Mouse (Mus musculus) hindbrain, embryonic 15.5 days (tissue): ENCODE measurements around the gene Mlec. TPM values are rescaled to one million over a fixed set of nuclear protein-coding genes. Genes with fewer than 3 reads are reported as not detected.
"Not testable (repeated sequence)": the region's sequence is repeated elsewhere in the genome, so short reads cannot be mapped to it uniquely, and the experiment has no call there.

Experiments
- ATAC-seq: fragments of 200-750 bp; cut with Nextera tagmentation; 2 replicates; pipeline ENCODE4 v1.8.0; 2017; ENCODE audit warnings: low read depth, moderate number of reproducible peaks, moderate TSS enrichment; ENCODE audit not compliant: low FRiP score
- H3K27ac ChIP-seq: fragments of 300-500 bp; sonication (generic); replicated peaks from 2 replicates; pipeline ENCODE4 v1.5.1; 2015; ENCODE audit warnings: mild to moderate bottlenecking, inconsistent platforms
- H3K27me3 ChIP-seq: fragments of 300-500 bp; sonication (generic); 2 replicates; pipeline ENCODE4 v1.6.1; 2015; ENCODE audit warnings: control low read depth, inconsistent platforms
- H3K36me3 ChIP-seq: fragments of 300-500 bp; sonication (generic); 2 replicates; pipeline ENCODE4 v1.6.1; 2015; ENCODE audit warnings: control low read depth, inconsistent platforms
- H3K4me1 ChIP-seq: fragments of 300-500 bp; sonication (generic); replicated peaks from 2 replicates; pipeline ENCODE4 v1.6.1; 2015; ENCODE audit warnings: control low read depth, inconsistent platforms
- H3K4me2 ChIP-seq: fragments of 300-500 bp; sonication (generic); 2 replicates; pipeline ENCODE4 v1.6.1; 2015; ENCODE audit warnings: moderate library complexity, mild to moderate bottlenecking, inconsistent platforms
- H3K4me3 ChIP-seq: fragments of 300-500 bp; sonication (generic); 2 replicates; pipeline ENCODE4 v1.5.1; 2015; ENCODE audit warnings: mild to moderate bottlenecking, inconsistent platforms
- H3K9ac ChIP-seq: fragments of 300-500 bp; sonication (generic); 2 replicates; pipeline ENCODE4 v1.6.1; 2015; ENCODE audit warnings: inconsistent platforms
- H3K9me3 ChIP-seq: fragments of 300-500 bp; sonication (generic); 2 replicates; pipeline ENCODE4 v1.6.1; 2016; ENCODE audit warnings: control low read depth, inconsistent platforms
- WGBS: fragments of 180-500 bp; shearing (Covaris S2); methylation state at CpG from one replicate; pipeline ENCODE4 v1.1.7; 2015; 5-methylcytosine and 5-hydroxymethylcytosine counted together
- polyA plus RNA-seq: library from polyadenylated mRNA; unstranded; fragments of >200 nt; fragmentation: Nextera tagmentation; extraction: Ambion mirVana; gene quantifications from 2 replicates; pipeline ENCODE4 v1.2.1, GENCODE M21; 2015

Mlec gene
- polyA plus RNA-seq, 1 experiment from 2014 or later: 33.6 TPM

- WGBS: 98% methylated on average over 12 of the region's 12 CpGs
- Histone ChIP-seq H3K4me1 (0 out of 2 replicates have a peak, but pooled peaks cover 3% of the 10 kb centered on the region), H3K9me3 (no peaks in the 10 kb centered on the region), H3K27me3 (no peaks in the 10 kb centered on the region), H3K4me2 (no peak overlapping the region), H3K9ac (no peak overlapping the region), H3K36me3 (no peaks in the 10 kb centered on the region), H3K27ac (no peak overlapping the region), H3K4me3 (no peak overlapping the region)
- ATAC-seq: no peak
Measured at GRCm38 (mm10) chr5:115113244-115113643, 44.7 kb downstream of the Mlec start.

- no peak overlapping the region for H3K27ac ChIP-seq
- no peak overlapping the region for H3K4me3 ChIP-seq
- no peak for ATAC-seq
- no peak overlapping the region for H3K9ac ChIP-seq
- no peaks in the 10 kb centered on the region for H3K27me3 ChIP-seq
- no peak overlapping the region for H3K4me2 ChIP-seq
- H3K9me3 ChIP-seq: no peaks in the 10 kb centered on the region
- WGBS: 88% methylated on average over 7 of the region's 8 CpGs
- no peaks in the 10 kb centered on the region for H3K36me3 ChIP-seq
- H3K4me1 ChIP-seq: 0 out of 2 replicates have a peak, but pooled peaks cover 3% of the 10 kb centered on the region
Measured at GRCm38 (mm10) chr5:115111156-115111555, 46.8 kb downstream of the Mlec start.

GRCm38 (mm10) chr5:115103253-115103652, 54.7 kb downstream of the Mlec start:
- not testable (repeated sequence) for H3K4me3 ChIP-seq, H3K4me1 ChIP-seq, H3K27me3 ChIP-seq, H3K9ac ChIP-seq, H3K36me3 ChIP-seq, ATAC-seq, H3K27ac ChIP-seq, H3K9me3 ChIP-seq, H3K4me2 ChIP-seq
- 97% methylated on average over 23 of the region's 23 CpGs for WGBS

DNA sequence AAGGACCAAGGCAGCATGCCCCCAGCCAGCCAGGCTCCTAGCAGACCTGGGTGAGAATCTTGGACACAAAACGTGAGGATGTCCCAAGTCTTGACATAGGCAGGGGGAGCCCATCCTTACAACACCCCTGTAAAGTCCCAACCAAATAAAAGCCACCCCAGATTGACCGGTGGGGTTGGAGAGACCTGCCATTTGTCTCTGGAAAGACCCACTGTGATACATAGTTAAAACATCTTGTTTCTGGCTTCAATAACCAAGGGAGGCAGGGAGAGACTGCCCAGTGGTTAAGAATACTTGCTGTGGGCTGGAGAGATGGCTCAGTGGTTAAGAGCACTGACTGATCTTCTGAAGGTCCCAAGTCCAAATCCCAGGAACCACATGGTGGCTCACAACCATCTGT, 55.7 kb downstream of the Mlec start:
- Histone ChIP-seq H3K9me3 (no peaks in the 10 kb centered on the region), H3K9ac (no peak overlapping the region), H3K27ac (no peak overlapping the region), H3K4me2 (no peak overlapping the region), H3K4me3 (no peak overlapping the region), H3K27me3 (no peaks in the 10 kb centered on the region), H3K4me1 (no peaks in the 10 kb centered on the region), H3K36me3 (peaks cover 19% of the 10 kb centered on the region)
- ATAC-seq: no peak
- WGBS: 89% methylated on average over 2 of the region's 2 CpGs

DNA sequence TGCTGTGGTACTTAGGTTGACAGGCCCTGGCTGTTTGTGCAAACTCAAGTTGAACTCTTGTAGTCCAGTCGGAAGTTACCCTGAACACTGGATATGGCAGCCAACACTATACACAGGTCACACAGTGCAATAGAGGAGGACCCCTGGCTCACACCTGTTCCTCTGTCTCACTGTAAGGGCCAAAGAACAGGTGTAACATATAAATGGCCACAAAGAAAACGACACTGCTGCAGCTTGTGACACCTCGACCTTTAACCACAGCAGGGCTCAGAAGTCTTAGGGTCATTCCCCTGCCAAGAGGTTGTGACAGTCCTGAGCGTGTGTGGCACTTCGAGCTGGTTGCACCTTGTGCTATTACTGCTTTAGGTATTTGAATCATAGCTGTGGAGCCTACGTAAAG, 57.5 kb downstream of the Mlec start:
- Histone ChIP-seq H3K4me3 (no peak overlapping the region), H3K4me1 (no peaks in the 10 kb centered on the region), H3K27me3 (no peaks in the 10 kb centered on the region), H3K9ac (no peak overlapping the region), H3K27ac (no peak overlapping the region), H3K36me3 (peaks cover 36% of the 10 kb centered on the region), H3K9me3 (no peaks in the 10 kb centered on the region), H3K4me2 (no peak overlapping the region)
- no peak for ATAC-seq
- 87% methylated on average over 6 of the region's 6 CpGs for WGBS

DNA sequence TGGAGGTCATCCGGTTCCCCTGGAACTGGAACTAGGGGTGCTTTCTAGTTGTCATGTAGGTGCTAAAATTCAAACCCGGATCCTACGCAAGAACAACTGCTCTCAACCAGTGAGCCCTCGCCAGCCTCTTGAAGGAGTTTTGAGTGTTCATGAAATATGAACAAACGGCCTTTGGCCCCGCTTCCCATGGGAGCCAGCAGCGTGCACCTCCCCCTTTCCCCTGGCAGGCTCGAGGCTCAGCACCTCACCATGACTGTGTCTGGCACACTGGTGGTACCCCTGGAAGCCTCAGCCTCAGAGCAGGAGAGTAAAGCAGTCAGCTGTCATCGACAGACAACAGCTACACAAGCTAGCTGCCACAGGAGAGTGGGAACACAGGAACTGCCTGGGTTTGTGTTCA, 58.0 kb downstream of the Mlec start:
- no peak overlapping the region for H3K27ac ChIP-seq
- no peak overlapping the region for H3K4me2 ChIP-seq
- no peak overlapping the region for H3K4me3 ChIP-seq
- peaks cover 41% of the 10 kb centered on the region for H3K36me3 ChIP-seq
- no peaks in the 10 kb centered on the region for H3K9me3 ChIP-seq
- H3K27me3 ChIP-seq: no peaks in the 10 kb centered on the region
- no peak for ATAC-seq
- H3K9ac ChIP-seq: no peak overlapping the region
- 89% methylated on average over 9 of the region's 9 CpGs for WGBS
- no peaks in the 10 kb centered on the region for H3K4me1 ChIP-seq

DNA sequence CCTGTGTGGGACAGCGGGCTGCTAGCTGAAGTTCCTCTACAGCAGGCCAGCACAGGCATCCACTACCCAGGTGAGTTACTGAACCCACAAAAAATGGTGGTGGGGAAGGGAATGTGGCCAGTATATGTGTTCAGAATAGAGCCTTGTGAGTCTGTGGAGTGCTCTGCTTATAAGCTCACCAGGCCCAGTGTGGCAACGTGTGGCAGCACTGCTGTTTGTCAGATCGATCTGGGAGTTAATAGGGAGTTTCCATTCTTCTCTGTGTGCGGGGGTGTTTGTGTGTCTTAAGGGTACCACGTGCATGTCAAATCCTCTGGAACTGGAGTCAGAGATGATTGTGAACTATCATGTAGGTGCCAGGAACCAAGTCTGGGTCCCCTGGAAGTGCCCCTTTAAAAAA, 58.4 kb downstream of the Mlec start:
- no peak overlapping the region for H3K4me2 ChIP-seq
- H3K27ac ChIP-seq: no peak overlapping the region
- 82% methylated on average over 5 of the region's 5 CpGs for WGBS
- no peaks in the 10 kb centered on the region for H3K27me3 ChIP-seq
- H3K4me3 ChIP-seq: no peak overlapping the region
- H3K9me3 ChIP-seq: no peaks in the 10 kb centered on the region
- no peaks in the 10 kb centered on the region for H3K4me1 ChIP-seq
- no peak overlapping the region for H3K9ac ChIP-seq
- H3K36me3 ChIP-seq: peaks cover 43% of the 10 kb centered on the region
- no peak for ATAC-seq

GRCm38 (mm10) chr5:115098195-115098594, 59.8 kb downstream of the Mlec start, which contains the start of gene Gm10401:
Gene Gm10401 (minus strand): TSS chr5:115098295.
- no peak for ATAC-seq
- Histone ChIP-seq H3K4me2 (no peak within 1 kb of the TSS), H3K4me3 (no peak within 1 kb of the TSS), H3K4me1 (no peaks in the 10 kb centered on the region), H3K27me3 (no peaks in the 10 kb centered on the region), H3K36me3 (peaks cover 43% of the 10 kb centered on the region), H3K9ac (no peak within 1 kb of the TSS), H3K27ac (no peak within 1 kb of the TSS), H3K9me3 (no peaks in the 10 kb centered on the region)
- WGBS: 96% methylated on average over 8 of the region's 8 CpGs

Other genes with a start within 250 kb of the Mlec start
- gene Oasl1, start 234.9 kb downstream of the Mlec start, polyA plus RNA-seq: 0.18 and 0.96 TPM in 2 replicates
- gene 2210016L21Rik, start 216.0 kb downstream of the Mlec start, polyA plus RNA-seq: 132 and 135 TPM in 2 replicates
- gene Hnf1a, start 187.1 kb downstream of the Mlec start, polyA plus RNA-seq: 0.10 TPM in 1 of 2 replicates, not detected in the other
- gene Sppl3, start 147.0 kb downstream of the Mlec start, polyA plus RNA-seq: 43.9 and 46.1 TPM in 2 replicates
- 39.1 and 39.3 TPM in 2 replicates for gene Gm10401, start 59.9 kb downstream of the Mlec start, polyA plus RNA-seq
- 21.6 and 23.1 TPM in 2 replicates for gene Acads, start 38.8 kb downstream of the Mlec start, polyA plus RNA-seq
- gene Unc119b, start 23.2 kb downstream of the Mlec start, polyA plus RNA-seq: 36.9 and 38.0 TPM in 2 replicates
- 11.2 and 14.2 TPM in 2 replicates for gene Cabp1, start 36.2 kb upstream of the Mlec start, polyA plus RNA-seq
- 102 TPM in 2 replicates for gene Pop5, start 77.7 kb upstream of the Mlec start, polyA plus RNA-seq
- 187 and 218 TPM in 2 replicates for gene Rnf10, start 114.7 kb upstream of the Mlec start, polyA plus RNA-seq
- 57.3 and 59.3 TPM in 2 replicates for gene Coq5, start 121.5 kb upstream of the Mlec start, polyA plus RNA-seq
- 1,255 and 1,318 TPM in 2 replicates for gene Dynll1, start 142.8 kb upstream of the Mlec start, polyA plus RNA-seq
- 142 and 146 TPM in 2 replicates for gene Srsf9, start 169.0 kb upstream of the Mlec start, polyA plus RNA-seq
- 32.3 and 45.2 TPM in 2 replicates for gene Gatc, start 183.0 kb upstream of the Mlec start, polyA plus RNA-seq
- 51.0 and 53.7 TPM in 2 replicates for gene Triap1, start 183.0 kb upstream of the Mlec start, polyA plus RNA-seq
- gene Cox6a1, start 190.8 kb upstream of the Mlec start, polyA plus RNA-seq: 1,223 and 1,255 TPM in 2 replicates